Mouse (Mus musculus): ENCODE data around the gene Ciao2a.

DNA sequence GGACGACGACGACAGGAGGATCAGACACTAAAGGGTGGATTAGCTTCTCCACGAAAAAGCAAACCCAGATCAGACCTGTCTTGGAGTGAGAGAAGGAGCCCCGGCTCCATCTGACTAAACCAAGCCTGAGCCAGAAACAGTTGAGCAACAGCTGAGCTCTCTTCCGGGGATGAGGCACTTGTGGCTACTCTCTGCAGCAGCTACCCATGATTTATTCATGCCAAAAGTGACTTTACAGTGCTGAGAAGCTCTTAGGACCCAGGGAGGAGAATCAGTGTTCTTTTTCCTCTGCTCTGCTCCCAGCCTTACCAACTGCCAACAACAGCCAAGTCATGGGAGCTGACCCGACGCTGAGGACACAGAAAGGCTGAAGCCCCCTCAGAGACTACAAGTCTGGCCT, 9.5 kb upstream of the Ciao2a start:
- TF ChIP-seq POLR2A (IDR thresholded peaks at IDR 0.05; ENCODE audit: extremely low read depth, insufficient read depth, low read length) (no peak), CTCF (IDR thresholded peaks at IDR 0.05; ENCODE audit: extremely low read depth, insufficient read depth, low read length) (no peak)

All from cortical plate, adult 2 months (tissue).